Mouse (Mus musculus) heart, postnatal 10 days (tissue): Measurements from ENCODE around the gene Ube2l3. TPM values are rescaled to one million over a fixed set of nuclear protein-coding genes. Genes with fewer than 3 reads are reported as not detected.
"Not testable (repeated sequence)": the region's sequence is repeated elsewhere in the genome, so short reads cannot be mapped to it uniquely, and the experiment has no call there.

Experiments used
- DNase-seq, 2 experiments: peaks; one replicate each; pipeline ENCODE4 v3.0.0; 2021
- intact Hi-C: fragments of 180-260 bp; cut with DNase I; formaldehyde crosslinking; loops from one replicate; pipeline ENCODE4 v1.15.1; 2025
- total RNA-seq, 2 experiments: library from RNA; stranded (reverse); gene quantifications; 2 replicates each; pipeline ENCODE4 v1.2.3; 2021

Ube2l3 gene
- total RNA-seq, 2 experiments from 2014 or later: 133 to 137 TPM

GRCm38 (mm10) chr16:17209981-17210838 is 7.8 kb upstream of the Ube2l3 start:
- DNase-seq: peak; percentile 93 to 94
- intact Hi-C loops: loop anchor here (1.0 kb wide), 2 partner anchors 61 to 66 kb away; partner anchors contain the start of gene Tmem191c

- intact Hi-C loops: loop anchor here (1.0 kb wide), 2 partner anchors 62 to 67 kb away; partner anchors contain the start of gene Tmem191c
- DNase-seq: no peak
Observed at GRCm38 (mm10) chr16:17209404-17209960, 7.0 kb upstream of the Ube2l3 start.

GRCm38 (mm10) chr16:17208389-17209361 is 6.2 kb upstream of the Ube2l3 start, which contains the start of gene Rimbp3:
Gene Rimbp3, plus strand, starts transcription at chr16:17208603.
- intact Hi-C loops: loop anchor here (1.0 kb wide), 2 partner anchors 63 to 68 kb away; partner anchors contain the start of gene Tmem191c
- peak; percentile 89 to 90 for DNase-seq

GRCm38 (mm10) chr16:17204990-17205389 is 2.5 kb upstream of the Ube2l3 start:
- intact Hi-C loops: loop anchor here (5.0 kb wide), 1 partner anchor 58 kb away; the partner anchor contains the start of gene Ccdc116
- DNase-seq: peak in 1 of 2 experiments; percentile 45

GRCm38 (mm10) chr16:17201977-17202376 is 472 bp downstream of the Ube2l3 start:
- intact Hi-C loops: loop anchor here (5.0 kb wide), 1 partner anchor 55 kb away; the partner anchor contains the start of gene Ccdc116

GRCm38 (mm10) chr16:17200953-17201707 is 1.3 kb downstream of the Ube2l3 start:
- intact Hi-C loops: loop anchor here (5.0 kb wide), 1 partner anchor 54 kb away; the partner anchor contains the start of gene Ccdc116
- DNase-seq: peak; percentile 89 to 90

More at GRCm38 (mm10) chr16:17201977-17202376, 472 bp downstream of the Ube2l3 start:
- DNase-seq: no peak

- intact Hi-C loops: loop anchor here (5.0 kb wide), 1 partner anchor 53 kb away; the partner anchor contains the start of gene Ccdc116
- DNase-seq: peak in 1 of 2 experiments; percentile 16
Observed at GRCm38 (mm10) chr16:17200121-17200952, 2.1 kb downstream of the Ube2l3 start.

- no peak for DNase-seq
- intact Hi-C loops: no loop called here
Observed at GRCm38 (mm10) chr16:17193823-17194222, 8.6 kb downstream of the Ube2l3 start.

GRCm38 (mm10) chr16:17185475-17185874 is 17.0 kb downstream of the Ube2l3 start:
- intact Hi-C loops: no loop called here
- DNase-seq: no peak

- intact Hi-C loops: no loop called here
- DNase-seq: peak in 1 of 2 experiments; percentile 18
Observed at GRCm38 (mm10) chr16:17183003-17183402, 19.4 kb downstream of the Ube2l3 start.

- DNase-seq: no peak
- intact Hi-C loops: no loop called here
Observed at GRCm38 (mm10) chr16:17182136-17182535, 20.3 kb downstream of the Ube2l3 start.

GRCm38 (mm10) chr16:17181382-17181781 is 21.1 kb downstream of the Ube2l3 start:
- peak; percentile 17 to 37 for DNase-seq
- intact Hi-C loops: no loop called here

GRCm38 (mm10) chr16:17179706-17180105 is 22.7 kb downstream of the Ube2l3 start:
- intact Hi-C loops: no loop called here
- DNase-seq: no peak

GRCm38 (mm10) chr16:17177623-17178170 is 24.8 kb downstream of the Ube2l3 start:
- DNase-seq: no peak
- intact Hi-C loops: no loop called here

GRCm38 (mm10) chr16:17175765-17176164 is 26.7 kb downstream of the Ube2l3 start:
- intact Hi-C loops: no loop called here
- DNase-seq: no peak

GRCm38 (mm10) chr16:17168049-17168448 is 34.4 kb downstream of the Ube2l3 start:
- DNase-seq: no peak
- intact Hi-C loops: no loop called here

GRCm38 (mm10) chr16:17167179-17167578 is 35.3 kb downstream of the Ube2l3 start:
- intact Hi-C loops: no loop called here
- DNase-seq: no peak

GRCm38 (mm10) chr16:17165478-17165877 is 37.0 kb downstream of the Ube2l3 start:
- intact Hi-C loops, DNase-seq: not testable (repeated sequence)
